Mouse (Mus musculus): ENCODE measurements around the gene Igf2bp3.

DNA sequence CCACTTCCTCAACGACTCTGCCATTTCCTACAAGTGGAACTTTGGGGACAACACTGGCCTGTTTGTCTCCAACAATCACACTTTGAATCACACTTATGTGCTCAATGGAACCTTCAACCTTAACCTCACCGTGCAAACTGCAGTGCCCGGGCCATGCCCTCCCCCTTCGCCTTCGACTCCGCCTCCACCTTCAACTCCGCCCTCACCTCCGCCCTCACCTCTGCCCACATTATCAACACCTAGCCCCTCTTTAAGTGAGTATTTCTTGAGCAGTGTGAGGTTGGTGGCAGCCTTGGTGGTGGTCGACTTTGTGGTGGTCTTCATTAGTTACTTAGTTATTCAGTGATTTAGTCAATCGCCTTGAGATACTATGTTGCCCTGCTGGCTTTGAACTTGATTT is 166.9 kb downstream of the Igf2bp3 start:
- TF ChIP-seq POLR2A (IDR thresholded peaks at IDR 0.05; ENCODE audit: control insufficient read depth, extremely low read depth, insufficient read depth, low read length, poor library complexity) (no peak), CTCF (IDR thresholded peaks at IDR 0.05; ENCODE audit: borderline replicate concordance, control insufficient read depth, extremely low read depth, insufficient read depth, low read length, poor library complexity) (no peak)
